Mouse (Mus musculus): Measurements from ENCODE around the gene Pfdn2. TPM values are rescaled to one million over a fixed set of nuclear protein-coding genes. Genes with fewer than 3 reads are reported as not detected.
A peak's percentile ranks its signal among the peaks of the same experiment; 100 is the strongest.

Gene Pfdn2
- total and polyA plus RNA-seq, 3 experiments: 36.2 to 329 TPM; not detected in 1

DNA sequence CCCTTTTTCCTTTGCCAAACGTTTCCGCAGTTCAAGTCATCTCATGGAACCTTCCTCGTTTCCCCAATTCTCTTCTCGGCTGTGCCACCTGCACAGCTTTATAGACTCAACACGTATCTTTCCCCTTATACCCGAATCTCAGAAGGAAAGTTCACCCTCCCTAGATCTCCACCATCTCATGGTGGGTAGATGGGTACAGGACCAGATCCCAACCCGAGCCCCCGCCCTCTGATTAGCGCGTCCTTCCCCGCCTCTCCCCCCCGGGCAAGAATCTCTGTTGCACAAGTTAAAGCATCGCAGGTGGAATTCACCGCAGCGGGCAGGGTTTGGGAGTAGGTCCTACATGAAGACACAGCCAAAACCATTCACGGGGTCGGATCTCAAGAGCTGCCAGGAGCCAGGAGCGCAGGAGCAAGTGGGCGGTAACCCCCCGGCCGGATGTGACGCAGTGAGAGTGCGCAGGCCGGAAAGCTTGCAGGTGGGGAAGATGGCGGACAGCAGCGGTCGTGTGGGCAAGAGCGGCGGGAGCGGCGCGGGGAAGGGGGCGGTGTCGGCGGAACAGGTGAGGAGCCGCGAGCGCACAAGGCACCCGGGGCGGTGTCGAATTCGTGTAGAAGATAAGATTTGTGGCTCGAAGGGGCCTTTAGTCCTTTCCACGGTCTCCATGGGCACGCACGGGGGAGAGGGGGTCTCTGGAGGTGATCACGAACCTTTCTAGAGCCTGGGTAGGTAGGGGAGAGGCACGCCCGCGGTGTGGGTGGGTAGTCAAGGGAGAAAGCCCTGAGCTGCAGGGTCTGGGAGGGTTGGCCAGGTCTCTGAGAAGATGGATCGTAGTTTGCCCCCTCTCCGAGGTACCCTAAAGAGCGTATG, at the start of gene Pfdn2, which contains the start of gene Nit1 (continued):
- TF ChIP-seq E2F4 (IDR thresholded peaks at IDR 0.05; ENCODE audit: borderline replicate concordance, low read depth, low read length) (no peak), EP300 (IDR thresholded peaks at IDR 0.05; ENCODE audit: low read depth in 1 of 2, low read length in 2 of 2) (peak in 1 of 2 experiments; percentile 32; a peak in 2 of 4 replicates), ELF1 (IDR thresholded peaks at IDR 0.05; ENCODE audit: low read depth, low read length) (peak; percentile 58; the same call in 1 of the 2 replicates), TCF12 (IDR thresholded peaks at IDR 0.05; ENCODE audit: low read depth, low read length) (peak; percentile 79)

GRCm38 (mm10) chr1:171298226-171298625, 47.2 kb upstream of the Pfdn2 start:
- Histone ChIP-seq H3K4me1 (ENCODE audit: control insufficient read depth in 1 of 2, insufficient read depth in 2 of 2, low read length in 2 of 2) (peaks cover 0 to 8% of the 10 kb centered on the region in 2 experiments; a peak in 2 of 4 replicates), H3K4me3 (ENCODE audit: control insufficient read depth in 1 of 2, insufficient read depth in 1 of 2, low read depth in 2 of 2, low read length in 2 of 2) (no peak overlapping the region), H3K79me2 (ENCODE audit: control insufficient read depth, insufficient read depth, low read length, poor library complexity) (peaks cover 8% of the 10 kb centered on the region), H3K9me3 (replicated peaks; ENCODE audit: insufficient read depth, low read length) (no peaks in the 10 kb centered on the region), H3K9ac (ENCODE audit: control insufficient read depth, low read depth, low read length, poor library complexity, severe bottlenecking) (no peak overlapping the region), H3K27ac (ENCODE audit: control insufficient read depth, low read depth, low read length) (no peak overlapping the region), H3K27me3 (ENCODE audit: control insufficient read depth in 1 of 2, insufficient read depth in 2 of 2, low read length in 2 of 2) (peaks cover 0 to 4% of the 10 kb centered on the region in 2 experiments; a peak in 3 of 4 replicates), H3K36me3 (ENCODE audit: control insufficient read depth in 1 of 2, insufficient read depth in 2 of 2, low read length in 2 of 2) (peaks cover 0 to 9% of the 10 kb centered on the region in 2 experiments; a peak in 2 of 4 replicates)
- TF ChIP-seq CTCF (IDR thresholded peaks at IDR 0.05 in 2 of 3, conservative IDR thresholded peaks at IDR 0.05 in 1 of 3; ENCODE audit: control insufficient read depth in 1 of 3, insufficient read depth in 1 of 3, low read depth in 2 of 3, low read length in 3 of 3, poor library complexity in 1 of 3, severe bottlenecking in 1 of 3): no peak
- TF ChIP-seq TCF12 (IDR thresholded peaks at IDR 0.05; ENCODE audit: low read depth, low read length): no peak
- TF ChIP-seq POLR2A (IDR thresholded peaks at IDR 0.05; ENCODE audit: control insufficient read depth in 1 of 2, insufficient read depth in 1 of 2, low read depth in 1 of 2, low read length in 2 of 2, poor library complexity in 1 of 2): no peak
- no peak for TF ChIP-seq USF1 (IDR thresholded peaks at IDR 0.05; ENCODE audit: low read depth, low read length)
- TF ChIP-seq HCFC1 (IDR thresholded peaks at IDR 0.05; ENCODE audit: low read depth, low read length): no peak
- TF ChIP-seq ZC3H11A (IDR thresholded peaks at IDR 0.05; ENCODE audit: low read depth, low read length): no peak
- no peak for TF ChIP-seq MYB (IDR thresholded peaks at IDR 0.05; ENCODE audit: low read depth, low read length)
- TF ChIP-seq NELFE (IDR thresholded peaks at IDR 0.05; ENCODE audit: low read depth, low read length): no peak
- no peak for TF ChIP-seq JUND (IDR thresholded peaks at IDR 0.05; ENCODE audit: low read depth, low read length)
- no peak for TF ChIP-seq TAL1 (IDR thresholded peaks at IDR 0.05; ENCODE audit: low read length)
- TF ChIP-seq GABPA (IDR thresholded peaks at IDR 0.05; ENCODE audit: low read depth, low read length): no peak
- TF ChIP-seq CHD2 (IDR thresholded peaks at IDR 0.05; ENCODE audit: low read length): no peak
- TF ChIP-seq EP300 (IDR thresholded peaks at IDR 0.05; ENCODE audit: low read depth in 1 of 2, low read length in 2 of 2): no peak
- no peak for TF ChIP-seq MXI1 (IDR thresholded peaks at IDR 0.05; ENCODE audit: low read depth, low read length)
- TF ChIP-seq ELF1 (IDR thresholded peaks at IDR 0.05; ENCODE audit: low read depth, low read length): no peak
- TF ChIP-seq TBP (IDR thresholded peaks at IDR 0.05; ENCODE audit: low read depth, low read length): no peak
- TF ChIP-seq CHD1 (IDR thresholded peaks at IDR 0.05; ENCODE audit: low read depth, low read length): no peak
- TF ChIP-seq SIN3A (IDR thresholded peaks at IDR 0.05; ENCODE audit: low read length): no peak
- no peak for TF ChIP-seq GATA1 (IDR thresholded peaks at IDR 0.05; ENCODE audit: low read depth, low read length)
- DNase-seq (ENCODE audit: low read depth, low spot score): no peak
